In genomic region chr16:18498558-18498990, GRCm38 (mm10) we compare ENCODE assay signal across 8 mouse cellular contexts. TPM values are rescaled to one million over a fixed set of nuclear protein-coding genes. Genes with fewer than 3 reads are reported as not detected.
DNase-seq lines count a peak whose midpoint lies in the region; ATAC-seq lines count a peak whose summit lies in the region.

Gene Gnb1l, plus strand, starts transcription at chr16:18498713.
Gene Rtl10, plus strand, starts transcription at chr16:18498901.

- WGBS in intestine, embryonic 14.5 days = under 1% methylated on average over 47 of the region's 51 CpGs

- H3K27ac ChIP-seq in intestine, embryonic 14.5 days (ENCODE audit: low read depth) = peak within 1 kb of the TSS; percentile 84

- H3K4me1 ChIP-seq in intestine, embryonic 14.5 days (replicated peaks; ENCODE audit: control insufficient read depth, insufficient read depth, low read length) = peaks cover 17% of the 10 kb centered on the region

- peak within 1 kb of the TSS; percentile 73 for H3K4me3 ChIP-seq in intestine, embryonic 14.5 days (ENCODE audit: low read depth, low read length)

- peaks cover 23% of the 10 kb centered on the region for H3K36me3 ChIP-seq in intestine, embryonic 14.5 days (ENCODE audit: control insufficient read depth, insufficient read depth, low read length)

- peak within 1 kb of the TSS; percentile 83 for H3K9ac ChIP-seq in intestine, embryonic 14.5 days (ENCODE audit: low read length)

- intact Hi-C loops in left cerebral cortex, postnatal 14 days (cut with DNase I) = no loop called here

- no peaks in the 10 kb centered on the region for H3K9me3 ChIP-seq in intestine, embryonic 14.5 days (ENCODE audit: control insufficient read depth, low read length)

- no peaks in the 10 kb centered on the region for H3K27me3 ChIP-seq in intestine, embryonic 14.5 days (replicated peaks; ENCODE audit: control insufficient read depth, insufficient read depth, low read length)

- ATAC-seq in intestine, embryonic 14.5 days (replicated peaks; ENCODE audit: low FRiP score, low TSS enrichment, low read depth) = peak; percentile 94

- H3K4me2 ChIP-seq in intestine, embryonic 14.5 days (ENCODE audit: low read length) = peak within 1 kb of the TSS; percentile 88

- DNase-seq in adrenal gland, adult (ENCODE audit: inconsistent age in 2 of 2, low spot score in 1 of 2) = peak; percentile 96 to 98
- peak; percentile 96 for DNase-seq in embryo, embryonic 10.5 days (ENCODE audit: low spot score)
- peak; percentile 94 for DNase-seq in gastrocnemius, postnatal 25 days
- DNase-seq in intestine, embryonic 14.5 days (ENCODE audit: low spot score) = peak; percentile 95
- peak; percentile 94 to 98 for DNase-seq in left cerebral cortex, postnatal 14 days (ENCODE audit: low spot score in 2 of 2)
- DNase-seq in mesoderm, embryonic 11.5 days (ENCODE audit: low read depth, low spot score) = peak; percentile 97
- peak; percentile 87 to 90 for DNase-seq in right cerebral cortex, postnatal 36 days (ENCODE audit: low spot score in 2 of 2)
- DNase-seq in yolk sac, embryonic 10.5 days (ENCODE audit: low spot score) = peak; percentile 96

RNA-seq across cellular contexts. Expression of gene Gnb1l, which starts in this region (rescaled TPM):
- total RNA-seq in gastrocnemius, postnatal 25 days (2021) = 1 to 10 TPM; 3.4 to 3.6 TPM
- polyA plus RNA-seq in intestine, embryonic 14.5 days (2014; fragmentation: Nextera tagmentation; extraction: Ambion mirVana) = 16.9 and 18.6 TPM in 2 replicates
- 1 to 10 TPM; 5.4 to 6.3 TPM for total RNA-seq in left cerebral cortex, postnatal 14 days (2021)

RNA-seq across cellular contexts. Expression of gene Rtl10, which starts in this region (rescaled TPM):
- total RNA-seq in gastrocnemius, postnatal 25 days (2021) = 1 to 10 TPM; 2.4 to 3.1 TPM
- 2.3 and 3.3 TPM in 2 replicates for polyA plus RNA-seq in intestine, embryonic 14.5 days (2014; fragmentation: Nextera tagmentation; extraction: Ambion mirVana)
- total RNA-seq in left cerebral cortex, postnatal 14 days (2021) = 1 to 10 TPM; 6.7 to 8.8 TPM

Comparison
In these comparisons a context has a peak if more than half of its experiments do, and no peak if none do; other contexts are left out.
1. Peak in every context shown above with its lines: DNase-seq, ATAC-seq, H3K4me3 ChIP-seq and H3K27ac ChIP-seq.